9 mouse cellular contexts compared by ENCODE assay signal in the genomic region with DNA sequence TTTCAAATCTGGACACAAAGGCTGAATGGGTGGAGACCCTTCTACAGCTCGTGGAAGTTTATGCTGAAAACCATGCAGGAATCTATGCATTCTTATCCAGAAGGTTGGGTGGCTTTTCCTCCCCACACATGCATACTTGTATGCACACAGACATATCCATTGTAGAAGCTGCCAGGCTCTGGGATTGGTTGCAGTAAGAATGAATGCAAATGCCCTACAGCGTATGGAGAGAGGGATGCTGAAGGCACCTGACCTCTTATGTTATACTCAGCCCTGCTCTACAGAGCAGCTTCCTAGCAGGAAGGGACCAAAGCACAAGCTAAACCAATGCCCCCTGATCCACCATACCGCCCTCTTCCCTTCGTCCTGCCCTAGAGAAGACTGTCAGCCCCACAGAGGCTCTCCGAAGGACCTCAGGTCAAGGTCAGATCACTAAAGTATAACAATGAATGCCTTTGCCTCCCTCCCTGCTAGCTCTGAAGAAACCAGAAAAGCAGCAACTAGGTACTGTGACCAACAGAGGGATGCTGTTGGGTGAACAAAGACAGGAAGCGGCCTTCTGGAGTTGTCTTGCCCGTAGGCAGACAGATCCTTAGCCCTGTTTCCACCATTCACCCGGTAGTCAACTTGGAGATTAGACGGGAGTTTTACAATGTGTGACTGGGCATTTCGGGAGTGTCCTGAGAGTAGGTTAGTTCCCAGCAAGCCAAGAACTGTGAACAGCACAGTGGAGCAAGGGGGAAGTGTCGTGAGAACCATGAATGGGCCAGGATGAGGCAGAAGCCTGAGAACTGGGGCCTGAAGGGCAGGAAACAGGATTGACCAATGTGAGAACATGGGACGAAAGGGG. TPM values are rescaled to one million over a fixed set of nuclear protein-coding genes. Genes with fewer than 3 reads are reported as not detected.
A peak's percentile ranks its signal among the peaks of the same experiment; 100 is the strongest.
DNase-seq lines count a peak whose midpoint lies in the region; ATAC-seq and TF ChIP-seq lines count a peak whose summit lies in the region.
"Had no signal": no experiment of that assay in that cellular context is flagged by ENCODE, and none has a peak within 500 bp of the region (broad histone marks: within the 10 kb centered on the region; RNA-seq: fewer than 3 reads in every experiment).

No protein-coding gene starts in this region.

- H3K4me1 ChIP-seq in kidney, embryonic 16.5 days (ENCODE audit: insufficient read depth, low read length) = peaks cover 36% of the 10 kb centered on the region
- H3K4me1 ChIP-seq in embryonic facial prominence, embryonic 12.5 days = peaks cover 21% of the 10 kb centered on the region
- peaks cover 21% of the 10 kb centered on the region; the same call in 1 of the 2 replicates for H3K4me1 ChIP-seq in hindbrain, postnatal 0 days (ENCODE audit: insufficient read depth, low read length)
- H3K4me1 ChIP-seq in neural tube, embryonic 14.5 days (ENCODE audit: control insufficient read depth, insufficient read depth, low read length) = peaks cover 23% of the 10 kb centered on the region

- TF ChIP-seq CTCF in hindbrain, postnatal 0 days (IDR thresholded peaks at IDR 0.05; ENCODE audit: low read depth) = no peak; the same call in 1 of the 2 replicates

- no peaks in the 10 kb centered on the region for H3K36me3 ChIP-seq in kidney, embryonic 16.5 days (ENCODE audit: insufficient read depth, low read length)
- no peaks in the 10 kb centered on the region for H3K36me3 ChIP-seq in embryonic facial prominence, embryonic 12.5 days
- H3K36me3 ChIP-seq in hindbrain, postnatal 0 days (ENCODE audit: insufficient read depth, low read length) = no peaks in the 10 kb centered on the region
- no peaks in the 10 kb centered on the region for H3K36me3 ChIP-seq in neural tube, embryonic 14.5 days (ENCODE audit: control insufficient read depth, insufficient read depth, low read length)

- DNase-seq in kidney, adult 8-10 months = no peak
- peak; percentile 66 for DNase-seq in hindbrain, postnatal 0 days (ENCODE audit: low spot score)
- no peak for DNase-seq in urinary bladder, postnatal 10 days (ENCODE audit: low spot score)
- no peak for DNase-seq in spleen, postnatal 14 days (ENCODE audit: low spot score in 2 of 2)
- no peak for DNase-seq in frontal cortex, postnatal 25 days (ENCODE audit: low spot score in 2 of 2)

- no peaks in the 10 kb centered on the region for H3K27me3 ChIP-seq in kidney, embryonic 16.5 days (ENCODE audit: insufficient read depth, low read length)
- H3K27me3 ChIP-seq in embryonic facial prominence, embryonic 12.5 days = no peaks in the 10 kb centered on the region
- no peaks in the 10 kb centered on the region for H3K27me3 ChIP-seq in hindbrain, postnatal 0 days (ENCODE audit: insufficient read depth, low read length)
- H3K27me3 ChIP-seq in neural tube, embryonic 14.5 days (ENCODE audit: control insufficient read depth, insufficient read depth, low read length) = no peaks in the 10 kb centered on the region

- 60% methylated on average over 12 of the region's 12 CpGs for WGBS in kidney, embryonic 16.5 days
- WGBS in embryonic facial prominence, embryonic 12.5 days = 69% methylated on average over 12 of the region's 12 CpGs
- 57% methylated on average over 12 of the region's 12 CpGs for WGBS in hindbrain, postnatal 0 days
- 55% methylated on average over 12 of the region's 12 CpGs for WGBS in neural tube, embryonic 14.5 days

- no peaks in the 10 kb centered on the region for H3K9me3 ChIP-seq in kidney, embryonic 16.5 days (ENCODE audit: low read length)
- no peaks in the 10 kb centered on the region for H3K9me3 ChIP-seq in embryonic facial prominence, embryonic 12.5 days
- H3K9me3 ChIP-seq in hindbrain, postnatal 0 days (ENCODE audit: low read length) = no peaks in the 10 kb centered on the region
- H3K9me3 ChIP-seq in neural tube, embryonic 14.5 days (ENCODE audit: control insufficient read depth, low read length) = no peaks in the 10 kb centered on the region

- H3K9ac ChIP-seq in kidney, embryonic 16.5 days (replicated peaks; ENCODE audit: low read length) = peak overlapping the region; percentile 64
- H3K9ac ChIP-seq in embryonic facial prominence, embryonic 12.5 days = peak overlapping the region; percentile 68
- peak overlapping the region; percentile 88 for H3K9ac ChIP-seq in hindbrain, postnatal 0 days (replicated peaks; ENCODE audit: low read length)
- peak overlapping the region; percentile 92 for H3K9ac ChIP-seq in neural tube, embryonic 14.5 days (replicated peaks; ENCODE audit: low read depth, low read length)

- H3K27ac ChIP-seq in kidney, embryonic 16.5 days (ENCODE audit: low read length) = peak overlapping the region; percentile 89
- peak overlapping the region; percentile 86 for H3K27ac ChIP-seq in embryonic facial prominence, embryonic 12.5 days
- peak overlapping the region; percentile 97 for H3K27ac ChIP-seq in hindbrain, postnatal 0 days
- H3K27ac ChIP-seq in neural tube, embryonic 14.5 days (ENCODE audit: low read depth, low read length) = peak overlapping the region; percentile 98

- peak overlapping the region; percentile 76 for H3K4me2 ChIP-seq in kidney, embryonic 16.5 days (replicated peaks; ENCODE audit: low read depth, low read length)
- peak overlapping the region; percentile 78 for H3K4me2 ChIP-seq in embryonic facial prominence, embryonic 12.5 days (replicated peaks)
- H3K4me2 ChIP-seq in hindbrain, postnatal 0 days (ENCODE audit: low read depth, low read length) = peak overlapping the region; percentile 74
- peak overlapping the region; percentile 71 for H3K4me2 ChIP-seq in neural tube, embryonic 14.5 days (ENCODE audit: low read depth, low read length)

- H3K4me3 ChIP-seq in kidney, embryonic 16.5 days (ENCODE audit: low read length) = peak overlapping the region; percentile 52
- peak overlapping the region; percentile 51 for H3K4me3 ChIP-seq in embryonic facial prominence, embryonic 12.5 days
- H3K4me3 ChIP-seq in hindbrain, postnatal 0 days (ENCODE audit: low read length) = peak overlapping the region; percentile 59
- peak overlapping the region; percentile 62 for H3K4me3 ChIP-seq in neural tube, embryonic 14.5 days (ENCODE audit: low read depth, low read length)
- H3K4me3 ChIP-seq: erythroblast, embryonic 14.5 days had no signal

- no peak for ATAC-seq in kidney, embryonic 16.5 days (ENCODE audit: low FRiP score, low TSS enrichment)
- no peak for ATAC-seq in embryonic facial prominence, embryonic 12.5 days (ENCODE audit: insufficient number of reproducible peaks, insufficient read depth, low FRiP score, low TSS enrichment)
- ATAC-seq in hindbrain, postnatal 0 days = peak; percentile 57
- peak; percentile 79 for ATAC-seq in neural tube, embryonic 14.5 days (ENCODE audit: low read depth)

RNA-seq across cellular contexts. Expression of a gene that starts 21.6 kb away (rescaled TPM):
- polyA plus RNA-seq in kidney, embryonic 16.5 days (2015; fragmentation: Nextera tagmentation; extraction: Ambion mirVana) = 0.30 and 0.50 TPM in 2 replicates
- 0.27 TPM in 1 of 2 replicates, not detected in the other for polyA plus RNA-seq in embryonic facial prominence, embryonic 12.5 days (2016; fragmentation: Nextera tagmentation; extraction: Ambion mirVana)
- 0.61 and 1.4 TPM in 2 replicates for total RNA-seq in hindbrain, postnatal 0 days (2014; rRNA removed)
- 1.6 TPM in 2 replicates for polyA plus RNA-seq in hindbrain, postnatal 0 days (2015; fragmentation: Nextera tagmentation; extraction: Ambion mirVana)
- 1.2 and 1.4 TPM in 2 replicates for polyA plus RNA-seq in neural tube, embryonic 14.5 days (2014; fragmentation: Nextera tagmentation; extraction: Ambion mirVana)

RNA-seq across cellular contexts. Expression of a gene that starts 25.5 kb away (rescaled TPM):
- 10.3 and 13.4 TPM in 2 replicates for polyA plus RNA-seq in kidney, embryonic 16.5 days (2015; fragmentation: Nextera tagmentation; extraction: Ambion mirVana)
- polyA plus RNA-seq in embryonic facial prominence, embryonic 12.5 days (2016; fragmentation: Nextera tagmentation; extraction: Ambion mirVana) = 15.7 and 18.1 TPM in 2 replicates
- total RNA-seq in hindbrain, postnatal 0 days (2014; rRNA removed) = 151 and 189 TPM in 2 replicates
- polyA plus RNA-seq in hindbrain, postnatal 0 days (2015; fragmentation: Nextera tagmentation; extraction: Ambion mirVana) = 51.3 and 63.8 TPM in 2 replicates
- polyA plus RNA-seq in neural tube, embryonic 14.5 days (2014; fragmentation: Nextera tagmentation; extraction: Ambion mirVana) = 43.4 and 75.4 TPM in 2 replicates

RNA-seq across cellular contexts. Expression of a gene that starts 34.4 kb away (rescaled TPM):
- 3.0 and 3.5 TPM in 2 replicates for polyA plus RNA-seq in kidney, embryonic 16.5 days (2015; fragmentation: Nextera tagmentation; extraction: Ambion mirVana)
- polyA plus RNA-seq in embryonic facial prominence, embryonic 12.5 days (2016; fragmentation: Nextera tagmentation; extraction: Ambion mirVana) = 15.4 and 16.5 TPM in 2 replicates
- 157 and 171 TPM in 2 replicates for total RNA-seq in hindbrain, postnatal 0 days (2014; rRNA removed)
- 16.2 and 17.8 TPM in 2 replicates for polyA plus RNA-seq in hindbrain, postnatal 0 days (2015; fragmentation: Nextera tagmentation; extraction: Ambion mirVana)
- polyA plus RNA-seq in neural tube, embryonic 14.5 days (2014; fragmentation: Nextera tagmentation; extraction: Ambion mirVana) = 16.4 and 19.0 TPM in 2 replicates

RNA-seq across cellular contexts. Expression of a gene that starts 47.1 kb away (rescaled TPM):
- polyA plus RNA-seq in kidney, embryonic 16.5 days (2015; fragmentation: Nextera tagmentation; extraction: Ambion mirVana) = 3.3 and 4.1 TPM in 2 replicates
- 3.5 and 3.7 TPM in 2 replicates for polyA plus RNA-seq in embryonic facial prominence, embryonic 12.5 days (2016; fragmentation: Nextera tagmentation; extraction: Ambion mirVana)
- total RNA-seq in hindbrain, postnatal 0 days (2014; rRNA removed) = not detected in 2 replicates
- 4.4 and 4.7 TPM in 2 replicates for polyA plus RNA-seq in hindbrain, postnatal 0 days (2015; fragmentation: Nextera tagmentation; extraction: Ambion mirVana)
- 6.6 and 7.4 TPM in 2 replicates for polyA plus RNA-seq in neural tube, embryonic 14.5 days (2014; fragmentation: Nextera tagmentation; extraction: Ambion mirVana)

Comparison
In these comparisons a context has a peak if more than half of its experiments do, and no peak if none do; other contexts are left out.
1. ATAC-seq: peak in hindbrain, postnatal 0 days (single experiment) and neural tube, embryonic 14.5 days (single experiment); none in kidney, embryonic 16.5 days (single experiment) and embryonic facial prominence, embryonic 12.5 days (single experiment).
2. Peak in every context shown above with its lines, with median percentiles within 50 percentile points of each other: H3K27ac ChIP-seq, H3K4me2 ChIP-seq, H3K4me3 ChIP-seq and H3K9ac ChIP-seq.